Mouse (Mus musculus) heart, postnatal 0 days (tissue): Measurements from ENCODE around the gene Mst1r. TPM values are rescaled to one million over a fixed set of nuclear protein-coding genes. Genes with fewer than 3 reads are reported as not detected.

ENCODE experiments used
- ATAC-seq: fragments of 200-750 bp; cut with Nextera tagmentation; 2 replicates; pipeline ENCODE4 v1.8.0; 2017; ENCODE audit warnings: low read depth, moderate number of reproducible peaks, moderate library complexity; ENCODE audit not compliant: insufficient read depth
- DNase-seq: peaks from one replicate; pipeline ENCODE4 v3.0.0-alpha.2; 2016; ENCODE audit warnings: low spot score
- H3K27ac ChIP-seq: fragments of 300-500 bp; sonication (generic); 2 replicates; pipeline ENCODE4 v1.5.1; 2014; ENCODE audit warnings: low read depth, mild to moderate bottlenecking
- H3K27me3 ChIP-seq: fragments of 300-500 bp; sonication (generic); 2 replicates; pipeline ENCODE4 v1.6.1; 2014; ENCODE audit warnings: low read length, mixed read lengths; ENCODE audit not compliant: control insufficient read depth, insufficient read depth
- H3K36me3 ChIP-seq: fragments of 300-500 bp; sonication (generic); replicated peaks from 2 replicates; pipeline ENCODE4 v1.6.1; 2014; ENCODE audit warnings: low read length, mixed read lengths; ENCODE audit not compliant: control insufficient read depth, insufficient read depth
- H3K4me1 ChIP-seq: fragments of 300-500 bp; sonication (generic); 2 replicates; pipeline ENCODE4 v1.6.1; 2014; ENCODE audit warnings: antibody characterized with exemption; ENCODE audit not compliant: control insufficient read depth, insufficient read depth
- H3K4me2 ChIP-seq: fragments of 300-500 bp; sonication (generic); 2 replicates; pipeline ENCODE4 v1.6.1; 2014; ENCODE audit warnings: low read depth, mild to moderate bottlenecking, low read length, moderate library complexity
- H3K4me3 ChIP-seq: fragments of 300-500 bp; sonication (generic); 2 replicates; pipeline ENCODE4 v1.5.1; 2014; ENCODE audit warnings: low read depth, low read length
- H3K9ac ChIP-seq: fragments of 300-500 bp; sonication (generic); replicated peaks from 2 replicates; pipeline ENCODE4 v1.6.1; 2014; ENCODE audit warnings: low read depth, low read length, mixed read lengths
- H3K9me3 ChIP-seq: fragments of 300-500 bp; sonication (generic); replicated peaks from 2 replicates; pipeline ENCODE4 v1.6.1; 2016; ENCODE audit warnings: low read length; ENCODE audit not compliant: control insufficient read depth
- CTCF ChIP-seq: IDR thresholded peaks from 2 replicates; pipeline ENCODE4 v1.5.1; 2016; ENCODE audit warnings: antibody characterized with exemption, control low read depth, low read depth
- EP300 ChIP-seq: IDR thresholded peaks from 2 replicates; pipeline ENCODE4 v1.6.1; 2016; ENCODE audit warnings: antibody characterized with exemption, low read depth
- WGBS: fragments of 180-500 bp; shearing (Covaris S2); extraction: QIAGEN DNeasy Blood & Tissue Kit; methylation state at CpG from one replicate; pipeline ENCODE4 v1.1.7; 2014; 5-methylcytosine and 5-hydroxymethylcytosine counted together
- polyA plus RNA-seq: library from polyadenylated mRNA; unstranded; fragments of >200 nt; fragmentation: Nextera tagmentation; extraction: Ambion mirVana; gene quantifications from 2 replicates; pipeline ENCODE4 v1.2.1, GENCODE M21; 2015
- total RNA-seq: library from RNA; depleted of rRNA; stranded (reverse); fragments of >200 nt; gene quantifications from 2 replicates; pipeline ENCODE4 v1.2.3, GENCODE M21; 2014; ENCODE audit warnings: low replicate concordance

Mst1r gene
- total and polyA plus RNA-seq, 2 experiments from 2014 or later = 0.74 to 20.1 TPM

DNA sequence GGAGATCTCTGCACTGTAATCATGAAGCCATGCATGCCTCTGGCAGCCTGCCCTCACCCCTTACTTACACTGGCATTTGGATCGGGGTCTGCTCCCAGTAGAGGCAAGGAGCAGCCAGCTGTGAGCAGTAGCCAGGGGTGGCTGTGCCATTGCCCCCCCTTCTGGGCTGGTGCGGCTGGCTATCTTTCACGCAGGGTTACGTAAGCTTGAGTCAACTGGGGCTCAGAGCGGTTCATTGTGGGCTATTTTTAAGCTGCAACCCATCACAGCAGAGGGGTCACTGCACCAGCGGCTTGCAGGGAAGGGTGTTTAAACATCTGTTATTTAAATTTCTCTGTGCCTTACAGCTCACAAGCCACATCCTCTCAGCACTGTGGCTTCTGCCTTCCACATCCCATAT lies 17.3 kb downstream of the Mst1r start:
- WGBS = 16% methylated on average over 6 of the region's 6 CpGs
- peaks cover 38% of the 10 kb centered on the region for H3K4me1 ChIP-seq
- peak; percentile 45 for DNase-seq
- no peaks in the 10 kb centered on the region for H3K9me3 ChIP-seq
- peak; percentile 57 for ATAC-seq
- H3K27me3 ChIP-seq = no peaks in the 10 kb centered on the region
- 0 out of 2 replicates have a peak overlapping the region, but pooled peaks have one; percentile 10 for H3K4me2 ChIP-seq
- H3K27ac ChIP-seq = no peak overlapping the region
- no peak overlapping the region for H3K9ac ChIP-seq
- no peak for TF ChIP-seq EP300
- TF ChIP-seq CTCF = no peak
- H3K36me3 ChIP-seq = no peaks in the 10 kb centered on the region
- no peak overlapping the region for H3K4me3 ChIP-seq

DNA sequence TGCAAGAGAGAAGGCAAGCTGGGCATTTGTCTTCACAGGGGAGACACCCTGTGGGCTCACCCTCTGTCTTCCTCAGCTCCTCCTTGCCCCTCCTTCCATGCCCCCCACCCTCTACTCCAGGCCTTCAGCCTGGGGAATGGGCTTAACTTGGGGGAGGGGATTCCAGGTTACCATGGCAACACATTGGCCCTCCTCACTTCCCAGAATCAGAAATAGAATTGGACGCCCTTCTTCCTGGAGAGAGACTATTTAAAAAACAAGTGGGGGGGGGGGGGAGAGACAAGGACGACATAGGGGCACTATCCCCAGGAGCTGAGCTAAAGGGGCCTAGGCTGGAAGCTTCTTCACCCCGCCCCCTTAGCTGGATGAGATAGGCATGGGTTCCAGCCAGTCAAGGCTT lies 18.6 kb downstream of the Mst1r start:
- H3K4me1 ChIP-seq = peaks cover 38% of the 10 kb centered on the region
- DNase-seq (no peak), ATAC-seq (no peak)
- no peak for TF ChIP-seq EP300
- no peak for TF ChIP-seq CTCF
- H3K4me3 ChIP-seq = no peak overlapping the region
- no peak overlapping the region for H3K27ac ChIP-seq
- no peak overlapping the region for H3K4me2 ChIP-seq
- H3K27me3 ChIP-seq = no peaks in the 10 kb centered on the region
- H3K9me3 ChIP-seq = no peaks in the 10 kb centered on the region
- 48% methylated on average over 3 of the region's 3 CpGs for WGBS
- H3K9ac ChIP-seq = no peak overlapping the region
- no peaks in the 10 kb centered on the region for H3K36me3 ChIP-seq

DNA sequence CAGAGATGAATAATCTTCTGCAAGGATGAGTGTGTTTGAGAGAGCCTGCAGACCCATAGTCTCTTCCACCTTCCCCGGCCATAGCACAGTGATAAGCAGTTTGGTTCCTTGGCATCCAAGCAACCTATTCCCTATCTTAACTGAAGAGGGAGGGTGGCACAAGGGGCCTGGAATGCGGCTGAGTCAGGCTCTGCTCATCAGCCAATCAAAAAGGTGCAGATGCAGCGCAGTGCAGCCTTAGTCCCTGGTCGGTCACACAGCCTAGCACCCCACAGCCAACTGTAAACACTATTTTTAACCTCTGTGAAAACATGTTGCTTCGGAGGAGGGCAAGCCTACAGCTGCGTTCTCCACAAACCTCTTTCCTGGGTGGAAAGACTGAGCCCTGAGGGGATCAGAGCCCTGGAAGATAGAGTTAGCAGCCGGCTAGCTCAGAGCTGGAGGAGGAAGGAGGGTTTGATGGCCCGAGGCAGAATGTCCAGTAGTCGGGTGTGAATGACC lies 20.3 kb downstream of the Mst1r start:
- Histone ChIP-seq H3K9ac (no peak overlapping the region), H3K4me1 (peaks cover 38% of the 10 kb centered on the region), H3K4me2 (no peak overlapping the region), H3K9me3 (no peaks in the 10 kb centered on the region), H3K36me3 (no peaks in the 10 kb centered on the region), H3K27me3 (no peaks in the 10 kb centered on the region), H3K27ac (no peak overlapping the region), H3K4me3 (no peak overlapping the region)
- TF ChIP-seq CTCF = no peak
- no peak for TF ChIP-seq EP300
- DNase-seq (no peak), ATAC-seq (0 out of 2 replicates have a peak, but pooled peaks have one; percentile 36)
- WGBS = 19% methylated on average over 9 of the region's 9 CpGs

DNA sequence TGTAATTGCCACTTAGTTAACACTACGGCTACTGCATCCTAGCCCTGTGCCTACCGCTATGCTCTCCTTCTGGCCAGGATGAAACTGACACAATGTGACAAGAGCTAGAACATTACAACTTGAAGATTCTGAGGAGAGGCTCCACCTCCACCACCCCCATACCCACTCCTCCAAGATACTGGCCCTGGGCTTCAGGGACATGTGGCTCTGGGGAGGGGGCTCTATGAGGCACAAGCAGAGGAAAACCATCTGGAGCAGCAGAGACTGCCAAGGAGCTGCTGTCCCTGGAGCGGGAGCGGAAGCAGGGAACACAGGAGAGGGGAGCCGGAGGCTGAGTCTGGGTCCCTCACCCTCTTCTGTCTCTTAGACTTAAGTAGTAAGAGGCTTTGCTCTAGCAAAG lies 21.1 kb downstream of the Mst1r start:
- 72% methylated on average over 5 of the region's 5 CpGs for WGBS
- Histone ChIP-seq H3K4me1 (peaks cover 38% of the 10 kb centered on the region), H3K36me3 (no peaks in the 10 kb centered on the region), H3K9me3 (no peaks in the 10 kb centered on the region), H3K9ac (no peak overlapping the region), H3K4me2 (no peak overlapping the region), H3K4me3 (no peak overlapping the region), H3K27me3 (no peaks in the 10 kb centered on the region), H3K27ac (no peak overlapping the region)
- DNase-seq (no peak), ATAC-seq (no peak)
- TF ChIP-seq EP300 (no peak), CTCF (no peak)

DNA sequence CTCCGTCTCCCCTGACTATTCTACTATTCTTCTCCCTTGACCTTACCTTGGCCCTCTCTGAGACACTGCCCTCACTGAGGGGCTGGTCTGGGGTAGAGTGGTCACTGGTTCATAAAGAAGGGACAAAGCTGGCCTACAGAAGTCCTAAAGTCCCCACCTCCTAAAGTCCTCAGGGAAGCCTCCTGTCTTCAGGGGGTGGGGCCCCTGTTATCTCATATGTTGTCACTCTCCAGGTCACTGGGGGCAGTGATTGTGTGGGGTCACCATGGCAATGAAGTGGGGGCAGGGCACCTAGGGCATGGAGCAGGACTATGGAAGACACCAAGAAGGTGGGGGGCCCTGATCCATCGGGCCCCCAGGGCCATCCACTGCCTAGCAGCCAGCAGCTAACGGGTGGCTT lies 21.5 kb downstream of the Mst1r start, which contains the start of gene Actl11:
Actl11 (plus strand) TSS at position 301 of the 400 bp plus-strand sequence.
- ATAC-seq (no peak), DNase-seq (no peak)
- Histone ChIP-seq H3K4me2 (no peak within 1 kb of the TSS), H3K4me1 (peaks cover 38% of the 10 kb centered on the region), H3K27me3 (no peaks in the 10 kb centered on the region), H3K36me3 (no peaks in the 10 kb centered on the region), H3K9ac (no peak within 1 kb of the TSS), H3K27ac (no peak within 1 kb of the TSS), H3K9me3 (no peaks in the 10 kb centered on the region), H3K4me3 (no peak within 1 kb of the TSS)
- WGBS = 75% methylated on average over 3 of the region's 3 CpGs
- no peak for TF ChIP-seq CTCF
- TF ChIP-seq EP300 = no peak

DNA sequence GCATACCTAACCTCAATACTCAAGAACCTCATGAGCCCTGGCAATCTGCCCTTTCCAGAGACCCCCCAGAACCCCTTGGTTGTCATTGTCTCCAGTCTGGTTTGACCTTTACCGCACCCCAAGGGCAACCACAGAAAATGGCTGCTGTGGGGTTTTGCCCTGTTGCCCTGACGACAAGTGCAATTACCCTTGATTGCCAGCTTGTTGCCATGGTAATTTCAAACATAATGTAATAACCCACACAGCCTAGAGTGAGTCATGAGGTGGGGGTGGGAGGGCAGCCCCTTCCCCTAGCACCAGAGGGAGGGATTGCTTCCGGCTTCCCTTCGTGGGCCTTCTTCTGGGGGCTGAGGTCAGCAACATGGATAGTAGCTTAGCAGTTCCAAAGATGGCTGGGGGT lies 25.5 kb downstream of the Mst1r start:
- H3K27ac ChIP-seq = no peak overlapping the region
- H3K27me3 ChIP-seq = peaks cover 26% of the 10 kb centered on the region
- DNase-seq = no peak
- WGBS = 74% methylated on average over 4 of the region's 4 CpGs
- no peaks in the 10 kb centered on the region for H3K9me3 ChIP-seq
- H3K4me3 ChIP-seq = no peak overlapping the region
- no peak overlapping the region for H3K9ac ChIP-seq
- H3K36me3 ChIP-seq = no peaks in the 10 kb centered on the region
- peaks cover 22% of the 10 kb centered on the region for H3K4me1 ChIP-seq
- no peak for TF ChIP-seq CTCF
- H3K4me2 ChIP-seq = no peak overlapping the region
- ATAC-seq = no peak
